Mouse (Mus musculus) G1E (cell line): ENCODE measurements around the gene Pdcd4.

Experiments
- CTCF ChIP-seq: IDR thresholded peaks from 2 replicates; pipeline ENCODE4 v1.5.1; 2012; ENCODE audit warnings: low read depth, low read length, inconsistent platforms, mixed read lengths
- GATA1 ChIP-seq: IDR thresholded peaks from 2 replicates; pipeline ENCODE4 v1.6.1; 2012; ENCODE audit warnings: borderline replicate concordance, low read length, inconsistent platforms, mixed read lengths
- GATA2 ChIP-seq: IDR thresholded peaks from 2 replicates; pipeline ENCODE4 v1.6.1; 2012; ENCODE audit warnings: low read depth, low read length, inconsistent platforms, borderline replicate concordance
- TAL1 ChIP-seq: conservative IDR thresholded peaks from 2 replicates; pipeline ENCODE4 v1.6.1; 2012; ENCODE audit warnings: low read depth, low read length, inconsistent platforms, mixed read lengths

DNA sequence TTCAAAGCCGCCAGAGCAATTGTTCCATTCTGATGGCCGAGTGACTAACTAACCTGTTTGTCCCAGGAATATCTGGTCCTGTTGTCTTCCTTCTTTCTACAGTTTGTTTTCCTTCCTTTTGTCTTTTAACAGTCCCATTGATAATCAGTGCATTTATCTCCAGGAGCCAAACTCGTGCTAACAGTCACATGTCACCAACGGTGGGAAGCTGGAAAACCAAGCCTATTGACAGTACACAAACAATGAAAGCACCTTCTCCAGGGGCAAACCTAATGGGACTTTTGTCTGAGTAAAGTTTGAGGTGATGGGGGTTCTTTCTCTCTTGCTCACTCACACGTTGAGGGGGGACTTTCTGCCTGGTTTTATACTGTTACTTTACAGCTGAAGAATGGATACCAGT is 1.8 kb upstream of the Pdcd4 start:
- TF ChIP-seq CTCF (no peak), GATA1 (no peak), GATA2 (no peak), TAL1 (no peak)
